Mouse (Mus musculus) thymus, postnatal 4 days (tissue): Measurements from ENCODE around the gene Nmrk2.

ENCODE experiments used
- DNase-seq: peaks from one replicate; pipeline ENCODE4 v3.0.0; 2021

Nmrk2 gene

GRCm38 (mm10) chr10:81216260-81216659, 14.4 kb upstream of the Nmrk2 start:
- no peak for DNase-seq

- peak; percentile 47 for DNase-seq
Observed at GRCm38 (mm10) chr10:81210154-81210553, 8.3 kb upstream of the Nmrk2 start.

- DNase-seq: no peak
Observed at GRCm38 (mm10) chr10:81204137-81204536, 2.3 kb upstream of the Nmrk2 start.

GRCm38 (mm10) chr10:81202978-81203720, 1.3 kb upstream of the Nmrk2 start:
- no peak for DNase-seq

- no peak for DNase-seq
Observed at GRCm38 (mm10) chr10:81200605-81201287, 1.1 kb downstream of the Nmrk2 start.

- no peak for DNase-seq
Observed at GRCm38 (mm10) chr10:81200141-81200540, 1.7 kb downstream of the Nmrk2 start.

- DNase-seq: no peak
Observed at GRCm38 (mm10) chr10:81198990-81199389, 2.9 kb downstream of the Nmrk2 start.

GRCm38 (mm10) chr10:81198230-81198629, 3.6 kb downstream of the Nmrk2 start:
- DNase-seq: peak; percentile 76

GRCm38 (mm10) chr10:81197305-81197704, 4.5 kb downstream of the Nmrk2 start:
- DNase-seq: no peak

GRCm38 (mm10) chr10:81196470-81197065, 5.3 kb downstream of the Nmrk2 start:
- no peak for DNase-seq

- no peak for DNase-seq
Observed at GRCm38 (mm10) chr10:81195300-81195699, 6.6 kb downstream of the Nmrk2 start.

GRCm38 (mm10) chr10:81193991-81194774, 7.7 kb downstream of the Nmrk2 start:
- DNase-seq: peak; percentile 56

GRCm38 (mm10) chr10:81192968-81193501, 8.8 kb downstream of the Nmrk2 start:
- DNase-seq: no peak

GRCm38 (mm10) chr10:81192270-81192967, 9.4 kb downstream of the Nmrk2 start:
- DNase-seq: peak; percentile 91

- DNase-seq: peak; percentile 31
Observed at GRCm38 (mm10) chr10:81191342-81191982, 10.4 kb downstream of the Nmrk2 start.

- DNase-seq: peak; percentile 27
Observed at GRCm38 (mm10) chr10:81190912-81191321, 10.9 kb downstream of the Nmrk2 start.

- DNase-seq: peak; percentile 63
Observed at GRCm38 (mm10) chr10:81190236-81190911, 11.5 kb downstream of the Nmrk2 start.

GRCm38 (mm10) chr10:81189821-81190220, 12.0 kb downstream of the Nmrk2 start:
- no peak for DNase-seq

- no peak for DNase-seq
Observed at GRCm38 (mm10) chr10:81187161-81187560, 14.7 kb downstream of the Nmrk2 start.

- no peak for DNase-seq
Observed at GRCm38 (mm10) chr10:81184765-81185164, 17.1 kb downstream of the Nmrk2 start.

GRCm38 (mm10) chr10:81183805-81184204, 18.0 kb downstream of the Nmrk2 start, which contains the start of gene 4930442H23Rik:
Gene 4930442H23Rik, minus strand, starts transcription at chr10:81183849.
- no peak for DNase-seq
